37 mouse cellular contexts compared by ENCODE assay signal in the genomic region with DNA sequence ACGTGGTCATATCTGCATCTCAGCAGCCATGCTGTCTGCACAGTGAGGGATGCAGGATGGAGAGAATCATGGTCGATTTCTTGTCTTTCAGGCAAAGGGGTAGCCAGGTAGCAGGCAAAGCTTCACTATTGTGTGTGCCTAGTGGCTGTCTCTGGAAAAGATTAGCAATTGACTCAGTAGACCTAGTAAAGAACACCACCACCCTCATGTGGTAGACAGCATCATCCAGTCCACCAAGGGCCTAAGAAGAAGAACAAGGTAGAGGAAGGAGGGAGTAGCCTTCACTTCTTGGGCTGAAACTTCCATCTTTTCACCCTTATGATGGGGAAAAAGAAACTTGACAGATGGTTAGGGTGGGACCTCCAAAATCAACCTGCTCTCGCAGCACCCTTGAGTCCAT. TPM values are rescaled to one million over a fixed set of nuclear protein-coding genes. Genes with fewer than 3 reads are reported as not detected.
DNase-seq lines count a peak whose midpoint lies in the region; ATAC-seq and TF ChIP-seq lines count a peak whose summit lies in the region.
"Had no signal": no experiment of that assay in that cellular context is flagged by ENCODE, and none has a peak within 500 bp of the region (broad histone marks: within the 10 kb centered on the region; RNA-seq: fewer than 3 reads in every experiment).

No protein-coding gene starts in this region.

- no peak for DNase-seq in forebrain, postnatal 0 days
- DNase-seq in kidney, adult 2 months, result no peak
- DNase-seq in kidney, postnatal 10 days, result no peak
- DNase-seq in lung, postnatal 36 days, result peak; percentile 6
- DNase-seq in lung, postnatal 4 days, result no peak
- no peak for DNase-seq in right cerebral cortex, postnatal 36 days (ENCODE audit: low spot score in 2 of 2)
- DNase-seq: adrenal gland, adult 8-10 months; cerebellum, adult 11 months; cerebellum, adult 9-10 months; cerebellum, postnatal 36 days; embryo, embryonic 11 days; gastrocnemius, postnatal 10 days; heart, postnatal 36 days; kidney, adult 8-10 months; kidney, postnatal 25 days; liver, embryonic 13.5 days; lung, postnatal 14 days; right cerebral cortex, postnatal 25 days; spleen, adult 18-20 months; thymus, postnatal 4 days had no signal

- H3K4me2 ChIP-seq in forebrain, postnatal 0 days (ENCODE audit: low read depth), result no peak overlapping the region
- H3K4me2 ChIP-seq in forebrain, embryonic 15.5 days (replicated peaks), result no peak overlapping the region
- H3K4me2 ChIP-seq: embryonic facial prominence, embryonic 13.5 days; hindbrain, embryonic 13.5 days; limb, embryonic 15.5 days; liver, embryonic 13.5 days; midbrain, embryonic 11.5 days had no signal

- H3K27ac ChIP-seq in forebrain, postnatal 0 days (ENCODE audit: low read depth, low read length), result no peak overlapping the region
- no peak overlapping the region for H3K27ac ChIP-seq in forebrain, embryonic 15.5 days (replicated peaks)
- H3K27ac ChIP-seq in kidney, adult 2 months (ENCODE audit: insufficient read depth, low read depth, low read length), result no peak overlapping the region
- H3K27ac ChIP-seq: embryonic facial prominence, embryonic 13.5 days; forebrain, embryonic 10.5 days; heart, embryonic 10.5 days; hindbrain, embryonic 13.5 days; limb, embryonic 10.5 days; limb, embryonic 15.5 days; liver, embryonic 13.5 days had no signal

- 77% methylated on average over 3 of the region's 3 CpGs for WGBS in forebrain, postnatal 0 days
- 74% methylated on average over 3 of the region's 3 CpGs for WGBS in forebrain, embryonic 15.5 days
- 72% methylated on average over 3 of the region's 3 CpGs for WGBS in kidney, adult 2 months

- no peaks in the 10 kb centered on the region for H3K36me3 ChIP-seq in forebrain, postnatal 0 days (ENCODE audit: insufficient read depth)
- H3K36me3 ChIP-seq in forebrain, embryonic 15.5 days, result no peaks in the 10 kb centered on the region
- no peaks in the 10 kb centered on the region for H3K36me3 ChIP-seq in kidney, adult 2 months (ENCODE audit: control insufficient read depth, insufficient read depth, low read length)
- H3K36me3 ChIP-seq: embryonic facial prominence, embryonic 13.5 days; forebrain, embryonic 10.5 days; heart, embryonic 10.5 days; hindbrain, embryonic 13.5 days; limb, embryonic 10.5 days; limb, embryonic 15.5 days; liver, embryonic 13.5 days had no signal

- H3K4me1 ChIP-seq in forebrain, postnatal 0 days (ENCODE audit: insufficient read depth), result peaks cover 6% of the 10 kb centered on the region; the same call in 1 of the 2 replicates
- H3K4me1 ChIP-seq in forebrain, embryonic 15.5 days, result peaks cover 27% of the 10 kb centered on the region
- no peaks in the 10 kb centered on the region for H3K4me1 ChIP-seq in kidney, adult 2 months (ENCODE audit: control insufficient read depth, insufficient read depth, low read length)
- H3K4me1 ChIP-seq: embryonic facial prominence, embryonic 13.5 days; heart, embryonic 10.5 days; limb, embryonic 15.5 days; liver, embryonic 13.5 days had no signal

- H3K9me3 ChIP-seq in forebrain, postnatal 0 days (ENCODE audit: low read length), result no peaks in the 10 kb centered on the region
- no peaks in the 10 kb centered on the region for H3K9me3 ChIP-seq in forebrain, embryonic 15.5 days
- H3K9me3 ChIP-seq: embryonic facial prominence, embryonic 13.5 days; hindbrain, embryonic 13.5 days; limb, embryonic 10.5 days; limb, embryonic 15.5 days; liver, embryonic 13.5 days had no signal

- H3K27me3 ChIP-seq in forebrain, postnatal 0 days (ENCODE audit: insufficient read depth, low read length), result no peaks in the 10 kb centered on the region
- H3K27me3 ChIP-seq in forebrain, embryonic 15.5 days, result no peaks in the 10 kb centered on the region
- H3K27me3 ChIP-seq in kidney, adult 2 months (replicated peaks; ENCODE audit: control insufficient read depth, insufficient read depth, low read length), result no peaks in the 10 kb centered on the region
- H3K27me3 ChIP-seq: embryonic facial prominence, embryonic 13.5 days; hindbrain, embryonic 13.5 days; limb, embryonic 15.5 days; liver, embryonic 13.5 days had no signal

- peak; percentile 19; the same call in 1 of the 2 replicates for TF ChIP-seq CTCF in forebrain, postnatal 0 days (IDR thresholded peaks at IDR 0.05; ENCODE audit: low read depth)
- 0 out of 2 replicates have a peak, but pooled peaks have one; percentile 20 for TF ChIP-seq CTCF in kidney, adult 2 months (conservative IDR thresholded peaks at IDR 0.05; ENCODE audit: insufficient read depth, insufficient read length, low read depth, low read length)

- ATAC-seq in forebrain, postnatal 0 days, result no peak
- ATAC-seq in forebrain, embryonic 15.5 days (replicated peaks), result no peak
- ATAC-seq: forebrain, embryonic 16.5 days; inflammation-experienced regulatory T-cells, adult 6 months; midbrain, embryonic 16.5 days had no signal

- TF ChIP-seq POLR2A in kidney, adult 2 months (IDR thresholded peaks at IDR 0.05; ENCODE audit: low read depth, low read length), result no peak

- H3K9ac ChIP-seq in forebrain, postnatal 0 days, result no peak overlapping the region
- no peak overlapping the region for H3K9ac ChIP-seq in forebrain, embryonic 15.5 days (replicated peaks)
- H3K9ac ChIP-seq: embryonic facial prominence, embryonic 13.5 days; hindbrain, embryonic 13.5 days; limb, embryonic 15.5 days; liver, embryonic 13.5 days had no signal

- H3K4me3 ChIP-seq in forebrain, postnatal 0 days (ENCODE audit: low read depth, low read length), result no peak overlapping the region
- H3K4me3 ChIP-seq in forebrain, embryonic 15.5 days, result no peak overlapping the region
- H3K4me3 ChIP-seq in kidney, adult 2 months (ENCODE audit: insufficient read depth, low read depth, low read length), result no peak overlapping the region
- H3K4me3 ChIP-seq: embryonic facial prominence, embryonic 13.5 days; forebrain, embryonic 10.5 days; heart, embryonic 10.5 days; hindbrain, embryonic 13.5 days; limb, embryonic 10.5 days; limb, embryonic 15.5 days; liver, embryonic 13.5 days had no signal

RNA-seq across cellular contexts. Expression of a gene that starts 29.5 kb away (rescaled TPM):
- total RNA-seq in forebrain, postnatal 0 days (2014; rRNA removed), result 0.14 TPM in 1 of 2 replicates, not detected in the other
- not detected in 2 replicates for polyA plus RNA-seq in forebrain, postnatal 0 days (2015; fragmentation: Nextera tagmentation; extraction: Ambion mirVana)
- polyA plus RNA-seq in forebrain, embryonic 15.5 days (2015; fragmentation: Nextera tagmentation; extraction: Ambion mirVana), result not detected in 2 replicates
- 8.0 and 9.5 TPM in 2 replicates for polyA plus RNA-seq in kidney, adult 2 months (2012; rRNA removed)
- total RNA-seq: adrenal gland, adult 8-10 months; gastrocnemius, postnatal 10 days; heart, postnatal 36 days; layer of hippocampus, adult 18-20 months; left cerebral cortex, postnatal 10 days; neutrophil, adult 5-6 weeks had no signal
- polyA plus RNA-seq: embryonic facial prominence, embryonic 13.5 days; forebrain, embryonic 10.5 days; forebrain, embryonic 16.5 days; hindbrain, embryonic 13.5 days; midbrain, embryonic 16.5 days; neural tube, embryonic 11.5 days had no signal

RNA-seq across cellular contexts. Expression of a gene that starts 44.7 kb away (rescaled TPM):
- 17.1 and 17.5 TPM in 2 replicates for total RNA-seq in forebrain, postnatal 0 days (2014; rRNA removed)
- polyA plus RNA-seq in forebrain, postnatal 0 days (2015; fragmentation: Nextera tagmentation; extraction: Ambion mirVana), result 25.3 and 37.8 TPM in 2 replicates
- 25.3 and 25.4 TPM in 2 replicates for polyA plus RNA-seq in forebrain, embryonic 15.5 days (2015; fragmentation: Nextera tagmentation; extraction: Ambion mirVana)
- 5.6 and 6.1 TPM in 2 replicates for polyA plus RNA-seq in kidney, adult 2 months (2012; rRNA removed)

RNA-seq across cellular contexts. Expression of a gene that starts 48.3 kb away (rescaled TPM):
- total RNA-seq in forebrain, postnatal 0 days (2014; rRNA removed), result 1.5 and 2.6 TPM in 2 replicates
- 1.1 and 2.2 TPM in 2 replicates for polyA plus RNA-seq in forebrain, postnatal 0 days (2015; fragmentation: Nextera tagmentation; extraction: Ambion mirVana)
- 0.17 and 0.78 TPM in 2 replicates for polyA plus RNA-seq in forebrain, embryonic 15.5 days (2015; fragmentation: Nextera tagmentation; extraction: Ambion mirVana)
- 0.08 and 0.10 TPM in 2 replicates for polyA plus RNA-seq in kidney, adult 2 months (2012; rRNA removed)
- total RNA-seq: adrenal gland, adult 8-10 months; granulocyte monocyte progenitor cell, adult 5-6 weeks; megakaryocyte, adult 5-6 weeks; neutrophil, adult 5-6 weeks had no signal
- polyA plus RNA-seq: forebrain, embryonic 10.5 days; heart, embryonic 10.5 days; inflammation-experienced regulatory T-cells, adult 6 months; liver, embryonic 13.5 days had no signal
